Mouse (Mus musculus) ES-E14 (cell line): Measurements from ENCODE around the gene Rab13.

ENCODE experiments used
- HCFC1 ChIP-seq: IDR thresholded peaks from 2 replicates; pipeline ENCODE4 v1.6.1; 2012; ENCODE audit warnings: low read length, inconsistent platforms, borderline replicate concordance; ENCODE audit not compliant: insufficient read depth
- ZC3H11A ChIP-seq: IDR thresholded peaks from 2 replicates; pipeline ENCODE4 v1.6.1; 2012; ENCODE audit warnings: low read depth, mild to moderate bottlenecking, inconsistent platforms, low read length, borderline replicate concordance

DNA sequence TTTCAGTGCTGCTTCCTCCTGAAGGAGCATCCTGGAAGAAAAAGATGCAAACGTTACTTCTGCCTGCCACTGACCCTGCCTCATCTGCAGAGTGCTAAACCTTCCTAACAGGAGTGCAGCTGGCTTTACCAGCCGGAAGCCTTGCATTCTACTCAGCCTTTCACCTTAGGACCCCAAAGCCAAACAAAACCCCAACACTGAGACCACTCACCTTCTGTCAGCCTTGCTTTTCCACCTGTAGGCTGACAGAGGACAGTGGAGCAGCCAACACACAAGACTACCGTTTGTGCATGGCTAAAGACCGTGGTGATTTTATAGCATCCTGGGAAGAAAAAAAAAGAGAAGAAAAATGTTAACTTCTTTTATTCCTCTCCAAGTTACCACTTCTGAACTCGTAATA lies 772 bp upstream of the Rab13 start:
- TF ChIP-seq HCFC1 = no peak
- TF ChIP-seq ZC3H11A = no peak
